Mouse (Mus musculus) cerebellum, adult 9-11 months (tissue): Measurements from ENCODE around the gene Ppil1.

ENCODE experiments used
- DNase-seq: peaks from one replicate; pipeline ENCODE4 v3.0.0; 2022

Ppil1 gene

DNA sequence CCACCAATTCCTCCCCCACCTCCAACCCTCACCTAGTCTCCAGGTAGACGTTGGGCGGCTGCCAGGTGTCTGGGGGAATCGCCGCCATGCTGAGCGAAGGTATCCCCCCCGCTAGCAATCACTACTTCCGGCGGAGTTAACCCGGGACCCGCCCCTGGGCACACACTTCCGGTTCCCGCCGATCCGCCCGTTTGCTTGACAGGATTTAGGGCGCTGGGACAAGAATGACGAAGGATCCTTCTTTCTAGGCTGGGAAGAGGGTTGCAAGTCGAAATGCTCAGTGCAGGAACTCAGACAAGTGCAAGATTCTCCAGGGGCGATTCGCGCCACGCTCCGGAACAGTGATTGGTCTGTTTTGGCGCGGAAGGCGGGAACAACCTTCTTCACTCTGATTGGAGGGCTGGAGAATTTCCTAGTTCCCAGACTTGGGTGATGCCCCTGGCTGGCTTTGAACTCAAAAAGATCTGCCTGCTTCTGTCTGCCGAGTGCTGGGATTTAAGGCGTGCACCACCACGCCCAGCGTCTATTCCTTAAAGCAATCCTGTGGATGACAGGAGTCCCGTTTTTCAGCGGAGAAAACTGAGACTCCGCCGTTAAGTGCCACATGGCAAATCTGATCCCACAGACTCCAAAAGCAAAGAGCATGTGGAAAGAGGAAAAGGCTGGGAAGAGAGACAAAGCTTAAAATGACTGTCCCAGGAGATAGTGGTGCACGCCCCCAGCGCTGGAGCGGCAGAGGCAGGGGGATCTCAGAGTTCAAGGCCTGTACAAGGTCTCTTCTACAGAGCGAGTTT lies at the start of gene Ppil1:
Gene Ppil1, minus strand, starts transcription at position 347 of the 794 bp plus-strand sequence.
- DNase-seq, result peak; percentile 85

DNA sequence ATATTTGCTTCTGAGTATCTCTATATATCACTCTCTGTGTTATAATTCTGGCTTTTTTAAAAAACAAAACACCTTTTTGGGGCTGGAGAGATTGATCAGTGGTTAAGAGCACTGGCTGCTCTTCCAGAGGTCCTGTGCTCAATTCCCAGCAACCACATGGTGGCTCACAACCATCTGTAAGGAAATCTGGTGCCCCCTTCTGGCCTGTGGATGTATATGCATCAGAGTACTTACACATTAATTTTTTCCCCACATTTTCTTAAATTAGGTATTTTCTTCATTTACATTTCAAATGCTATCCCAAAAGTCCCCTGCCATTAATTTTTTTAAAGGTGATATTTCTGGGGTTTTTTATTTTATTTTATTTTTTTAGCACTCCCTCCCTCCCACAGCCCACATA lies 49.3 kb upstream of the Ppil1 start:
- DNase-seq, result no peak

DNA sequence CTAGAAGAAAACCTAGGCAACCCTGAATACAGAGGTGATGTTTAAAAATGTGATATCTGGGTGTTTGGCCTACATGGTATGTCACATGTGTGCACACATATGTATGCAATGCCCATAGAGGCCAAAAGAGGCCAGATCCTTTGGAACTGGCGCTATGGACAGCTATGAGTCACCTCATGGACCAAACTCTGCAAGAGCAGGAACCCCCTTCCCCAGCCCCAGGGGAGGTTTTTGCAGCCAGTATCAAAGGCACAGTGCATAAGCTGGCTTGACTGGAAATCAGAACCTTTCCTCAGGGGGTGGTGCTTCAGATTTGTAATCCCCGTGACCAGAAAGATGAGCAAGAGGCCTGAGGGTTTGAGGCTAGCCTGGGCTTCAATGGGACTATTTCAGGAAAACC lies 48.1 kb upstream of the Ppil1 start:
- no peak for DNase-seq

DNA sequence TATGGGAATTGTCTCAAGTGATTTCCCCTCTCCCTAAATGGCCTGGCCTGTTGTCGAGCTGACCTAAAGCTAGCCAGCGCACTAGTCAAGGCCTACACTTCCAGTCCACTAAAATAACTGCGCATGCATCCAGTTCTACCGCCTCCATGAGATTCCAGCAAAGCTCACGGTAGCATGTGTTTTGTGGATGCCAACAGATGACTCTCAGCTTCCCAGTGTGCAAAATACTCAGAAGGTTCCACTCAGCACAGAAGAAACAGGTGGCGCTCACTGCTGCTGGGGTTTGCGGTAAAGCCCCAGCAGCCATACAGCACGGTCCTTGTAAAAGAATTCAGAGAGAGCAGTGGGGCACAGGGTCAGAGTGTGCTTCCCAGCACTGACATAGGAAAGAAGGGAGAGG lies 47.6 kb upstream of the Ppil1 start:
- no peak for DNase-seq

DNA sequence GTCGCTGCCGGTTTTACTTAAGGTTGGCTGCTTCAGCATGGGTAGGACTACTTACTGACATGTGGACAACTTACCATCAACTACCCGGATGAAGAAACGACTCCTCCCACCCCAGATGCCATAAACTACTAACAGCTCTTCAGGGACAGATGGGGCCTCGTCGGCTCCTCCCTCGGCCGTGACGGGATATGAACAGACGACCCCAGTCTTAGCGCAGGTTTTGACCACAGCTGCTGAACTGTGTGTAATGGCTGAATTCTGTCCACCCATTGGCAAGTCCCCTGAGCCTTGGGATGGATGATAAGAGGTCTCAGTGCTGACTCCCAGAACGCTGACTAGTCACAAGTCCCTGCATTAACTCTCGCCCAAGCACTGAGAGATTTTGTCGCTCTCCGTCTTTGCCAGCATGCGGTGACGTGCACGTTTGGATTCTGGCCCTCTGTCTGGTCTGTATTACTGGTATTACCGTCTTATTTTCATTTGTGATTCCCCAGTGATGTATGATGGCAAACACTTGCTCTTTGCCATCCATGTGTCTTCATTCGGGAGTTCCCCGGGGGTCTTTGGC lies 46.2 kb upstream of the Ppil1 start:
- no peak for DNase-seq

GRCm38 (mm10) chr17:29305871-29306270 lies 41.9 kb upstream of the Ppil1 start:
- DNase-seq, result no peak

GRCm38 (mm10) chr17:29305058-29305806 lies 41.2 kb upstream of the Ppil1 start:
- peak; percentile 44 for DNase-seq

- DNase-seq, result no peak
Measured at GRCm38 (mm10) chr17:29304376-29305057, 40.5 kb upstream of the Ppil1 start.

DNA sequence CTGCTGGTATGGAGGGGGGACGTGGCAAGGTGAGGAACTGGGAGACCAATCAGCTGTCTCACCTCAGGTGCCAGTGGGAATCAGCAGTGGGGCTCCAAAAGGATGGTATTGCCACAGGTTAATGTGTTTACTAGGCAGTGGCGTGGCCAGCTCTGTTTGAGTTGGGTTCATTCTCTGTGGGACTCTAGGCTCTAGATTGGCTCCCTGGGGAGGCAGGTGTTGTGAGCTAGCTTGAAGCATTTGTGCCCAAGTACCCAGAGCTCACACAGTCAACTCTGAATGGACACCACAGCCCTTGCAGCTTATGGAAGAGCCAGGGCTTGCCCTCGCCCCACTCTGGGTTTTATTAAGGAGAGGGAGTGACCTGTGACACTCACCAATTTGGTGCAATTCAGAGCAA lies 39.9 kb upstream of the Ppil1 start:
- DNase-seq, result no peak

GRCm38 (mm10) chr17:29303087-29303486 lies 39.1 kb upstream of the Ppil1 start:
- no peak for DNase-seq

GRCm38 (mm10) chr17:29302149-29302548 lies 38.2 kb upstream of the Ppil1 start:
- no peak for DNase-seq

DNA sequence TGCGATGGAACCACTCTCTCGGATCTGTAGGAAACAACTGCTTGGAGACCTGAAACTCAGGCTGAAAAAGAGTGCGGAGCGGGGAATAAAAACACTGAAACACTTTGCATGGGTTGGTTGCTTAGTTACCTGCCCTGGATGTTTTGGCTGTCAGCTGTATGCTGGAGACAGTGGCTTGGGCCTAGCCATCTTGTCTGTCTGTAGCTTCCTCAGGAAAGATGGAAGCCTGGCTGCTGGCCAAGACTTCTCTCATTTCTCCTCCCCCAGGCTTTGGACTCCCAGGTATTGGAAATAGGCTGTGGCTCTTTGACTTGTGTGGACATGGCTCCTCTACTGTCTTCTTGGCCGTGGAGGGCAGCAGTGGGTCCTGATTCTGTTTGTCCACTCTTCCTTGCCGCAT lies 37.4 kb upstream of the Ppil1 start:
- no peak for DNase-seq

DNA sequence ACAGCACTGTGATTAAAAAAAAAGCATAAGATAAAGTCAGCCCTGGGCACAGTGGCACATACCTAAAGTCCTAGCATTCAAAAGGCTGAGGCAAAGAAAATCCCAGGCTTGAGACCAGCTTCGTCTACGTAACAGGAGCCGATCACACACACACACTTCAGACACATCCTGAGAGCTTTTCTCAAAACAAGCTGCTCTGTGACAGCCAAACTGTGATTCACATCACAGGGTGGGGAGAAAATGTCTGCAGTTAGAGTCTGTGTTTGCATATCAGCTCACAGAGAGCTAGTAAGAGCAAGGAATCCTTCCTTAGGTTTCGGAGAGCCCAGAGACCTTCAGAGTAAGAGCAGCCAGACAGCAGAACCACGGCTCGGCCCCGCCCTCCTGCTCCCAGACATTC lies 36.9 kb upstream of the Ppil1 start:
- DNase-seq, result no peak

DNA sequence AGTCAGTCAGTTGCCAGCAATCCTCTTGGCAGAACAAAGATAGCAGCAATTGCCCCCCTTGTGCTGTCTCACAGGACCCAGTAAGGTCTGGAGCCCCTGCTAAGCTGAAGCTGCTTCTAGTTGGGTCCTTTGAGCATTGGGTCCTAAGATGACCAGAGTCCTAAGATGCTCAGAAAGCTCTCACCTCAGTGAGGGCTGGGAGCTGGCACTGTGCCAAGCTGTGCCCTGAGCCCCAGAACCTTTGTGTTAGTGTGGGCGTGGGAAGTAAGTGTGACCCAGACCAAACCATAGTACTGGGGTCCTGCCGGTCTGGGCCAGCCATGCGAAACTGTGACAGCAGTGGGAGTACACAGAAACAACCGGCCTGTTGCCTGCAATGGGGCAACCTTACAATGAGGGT lies 35.3 kb upstream of the Ppil1 start:
- DNase-seq, result no peak

DNA sequence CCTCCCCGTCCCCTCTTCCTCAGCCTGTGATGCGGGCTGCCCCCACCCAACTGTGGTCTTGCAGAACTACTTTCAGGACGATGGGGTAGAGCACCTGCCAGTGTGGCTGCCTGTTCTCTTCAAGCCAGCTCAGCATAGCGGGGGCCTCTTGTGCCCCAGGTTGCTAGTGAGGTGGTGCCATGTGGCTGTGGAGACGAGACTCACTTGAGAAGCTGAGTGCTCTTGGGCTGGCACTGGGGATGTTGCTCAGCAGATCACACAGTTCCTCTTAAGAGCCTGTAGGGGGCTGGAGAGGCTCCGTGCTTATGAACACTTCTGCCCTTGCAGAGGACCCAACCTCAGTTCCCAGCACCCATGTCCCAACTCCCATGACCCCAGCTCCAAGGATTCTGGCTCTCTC lies 33.8 kb upstream of the Ppil1 start:
- DNase-seq, result no peak

GRCm38 (mm10) chr17:29297321-29297720 lies 33.3 kb upstream of the Ppil1 start:
- DNase-seq, result no peak

GRCm38 (mm10) chr17:29295835-29296234 lies 31.8 kb upstream of the Ppil1 start:
- no peak for DNase-seq

GRCm38 (mm10) chr17:29293807-29294605 lies 30.0 kb upstream of the Ppil1 start:
- DNase-seq, result no peak

GRCm38 (mm10) chr17:29292996-29293395 lies 29.0 kb upstream of the Ppil1 start:
- DNase-seq, result no peak

DNA sequence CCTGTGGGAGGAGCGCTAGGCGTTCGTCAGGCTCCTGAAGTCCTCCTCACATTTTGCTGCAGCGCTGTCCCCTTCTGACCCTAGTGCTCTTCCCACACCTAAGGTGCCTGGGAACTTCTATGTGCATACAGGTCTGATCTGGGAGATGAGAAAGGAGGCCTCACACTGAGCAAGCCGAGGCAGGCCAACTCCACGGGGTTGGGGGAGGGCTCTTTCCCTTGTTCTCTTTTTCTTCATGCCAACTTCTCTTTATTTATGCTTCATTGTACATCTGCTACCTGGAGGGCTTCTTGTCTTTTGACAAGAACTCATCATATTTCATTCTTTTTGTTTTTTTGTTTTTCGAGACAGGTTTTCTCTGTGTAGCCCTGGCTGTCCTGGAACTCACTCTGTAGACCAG lies 27.8 kb upstream of the Ppil1 start:
- no peak for DNase-seq

- DNase-seq, result no peak
Measured at GRCm38 (mm10) chr17:29282216-29282952, 18.4 kb upstream of the Ppil1 start.

GRCm38 (mm10) chr17:29281541-29281940 lies 17.6 kb upstream of the Ppil1 start:
- DNase-seq, result no peak
